Mouse (Mus musculus): ENCODE results near the gene Phf24. TPM values are rescaled to one million over a fixed set of nuclear protein-coding genes. Genes with fewer than 3 reads are reported as not detected.
"Not testable (repeated sequence)": the region's sequence is repeated elsewhere in the genome, so short reads cannot be mapped to it uniquely, and the experiment has no call there.

Phf24 gene
- polyA plus RNA-seq, 1 experiment from 2014 or later = 45.8 TPM

DNA sequence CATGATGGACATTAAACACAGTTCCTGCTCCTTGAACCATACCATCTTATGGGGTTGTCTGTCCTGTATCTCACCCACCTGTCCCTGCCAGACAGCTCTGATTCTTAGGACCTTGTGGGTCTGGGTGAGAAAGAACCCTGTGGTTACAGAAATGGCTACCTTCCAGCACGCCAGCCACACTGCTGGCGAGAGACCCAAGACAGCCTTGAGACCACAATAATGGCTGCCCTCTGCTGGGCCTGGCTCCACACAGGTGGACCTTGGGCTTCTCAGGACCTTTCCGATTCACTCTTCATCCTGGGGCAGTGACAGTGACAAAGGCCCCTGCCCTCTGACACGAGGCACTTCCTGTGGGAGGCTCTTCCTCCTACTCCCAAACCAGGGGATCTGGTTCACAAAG, 42.9 kb downstream of the Phf24 start:
- WGBS = 73% methylated on average over 4 of the region's 4 CpGs
- Histone ChIP-seq H3K27ac (ENCODE audit: low read length) (no peak overlapping the region), H3K9ac (ENCODE audit: low read depth, low read length) (no peak overlapping the region), H3K4me3 (ENCODE audit: low read depth, low read length) (no peak overlapping the region), H3K4me1 (ENCODE audit: control insufficient read depth, insufficient read depth, low read length) (peaks cover 7% of the 10 kb centered on the region), H3K36me3 (ENCODE audit: control insufficient read depth, insufficient read depth, low read length) (peaks cover 12% of the 10 kb centered on the region), H3K27me3 (ENCODE audit: control insufficient read depth, insufficient read depth, low read depth, low read length) (no peaks in the 10 kb centered on the region), H3K4me2 (ENCODE audit: low read length) (no peak overlapping the region), H3K9me3 (replicated peaks; ENCODE audit: control insufficient read depth, low read length, poor library complexity, severe bottlenecking) (no peaks in the 10 kb centered on the region)
- ATAC-seq = no peak

DNA sequence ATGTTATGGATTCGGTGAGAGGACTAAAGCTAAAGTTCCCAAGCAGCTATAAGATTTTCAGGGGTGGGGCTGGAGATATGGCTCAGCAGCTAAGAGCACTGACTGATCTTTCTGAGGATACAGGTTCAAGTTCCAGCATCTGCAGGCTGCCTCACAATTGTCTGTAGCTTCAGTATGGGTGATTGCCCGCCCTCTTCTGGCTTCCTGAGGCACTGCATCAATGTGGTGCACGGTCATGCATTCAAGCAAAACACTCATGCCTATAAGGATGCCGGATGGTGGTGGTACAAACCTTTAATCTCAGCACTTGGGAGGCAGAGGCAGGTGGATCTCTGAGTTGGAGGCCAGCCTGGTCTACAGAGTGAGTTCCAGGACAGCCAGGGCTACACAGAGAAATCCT, 45.1 kb downstream of the Phf24 start:
- Histone ChIP-seq H3K4me1 (ENCODE audit: control insufficient read depth, insufficient read depth, low read length) (peaks cover 4% of the 10 kb centered on the region; the same call in 1 of the 2 replicates), H3K4me3 (ENCODE audit: low read depth, low read length) (no peak overlapping the region), H3K4me2 (ENCODE audit: low read length) (no peak overlapping the region), H3K27me3 (ENCODE audit: control insufficient read depth, insufficient read depth, low read depth, low read length) (no peaks in the 10 kb centered on the region), H3K36me3 (ENCODE audit: control insufficient read depth, insufficient read depth, low read length) (peaks cover 11% of the 10 kb centered on the region), H3K9ac (ENCODE audit: low read depth, low read length) (no peak overlapping the region), H3K27ac (ENCODE audit: low read length) (no peak overlapping the region), H3K9me3 (replicated peaks; ENCODE audit: control insufficient read depth, low read length, poor library complexity, severe bottlenecking) (no peaks in the 10 kb centered on the region)
- ATAC-seq = no peak
- 30% methylated on average over 4 of the region's 4 CpGs for WGBS

DNA sequence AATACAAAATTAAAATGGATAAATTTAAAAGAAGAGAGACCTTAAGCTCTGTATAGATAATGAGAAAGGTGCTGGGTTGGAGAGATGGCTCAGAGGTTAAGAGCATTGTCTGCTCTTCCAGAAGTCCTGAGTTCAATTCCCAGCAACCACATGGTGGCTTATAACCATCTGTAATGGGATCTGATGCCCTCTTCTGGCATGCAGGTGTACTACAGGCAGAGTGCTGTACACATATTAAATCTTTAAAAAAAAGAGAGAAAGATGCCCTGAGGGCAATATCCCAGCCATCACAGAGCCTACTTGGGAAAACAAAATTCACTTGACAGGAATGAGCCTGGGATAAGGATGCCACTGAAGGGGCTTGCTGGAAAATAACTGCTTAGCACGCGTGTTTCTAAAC, 47.0 kb downstream of the Phf24 start:
- WGBS = 96% methylated on average over 2 of the region's 2 CpGs
- H3K27ac ChIP-seq (ENCODE audit: low read length) = no peak overlapping the region

DNA sequence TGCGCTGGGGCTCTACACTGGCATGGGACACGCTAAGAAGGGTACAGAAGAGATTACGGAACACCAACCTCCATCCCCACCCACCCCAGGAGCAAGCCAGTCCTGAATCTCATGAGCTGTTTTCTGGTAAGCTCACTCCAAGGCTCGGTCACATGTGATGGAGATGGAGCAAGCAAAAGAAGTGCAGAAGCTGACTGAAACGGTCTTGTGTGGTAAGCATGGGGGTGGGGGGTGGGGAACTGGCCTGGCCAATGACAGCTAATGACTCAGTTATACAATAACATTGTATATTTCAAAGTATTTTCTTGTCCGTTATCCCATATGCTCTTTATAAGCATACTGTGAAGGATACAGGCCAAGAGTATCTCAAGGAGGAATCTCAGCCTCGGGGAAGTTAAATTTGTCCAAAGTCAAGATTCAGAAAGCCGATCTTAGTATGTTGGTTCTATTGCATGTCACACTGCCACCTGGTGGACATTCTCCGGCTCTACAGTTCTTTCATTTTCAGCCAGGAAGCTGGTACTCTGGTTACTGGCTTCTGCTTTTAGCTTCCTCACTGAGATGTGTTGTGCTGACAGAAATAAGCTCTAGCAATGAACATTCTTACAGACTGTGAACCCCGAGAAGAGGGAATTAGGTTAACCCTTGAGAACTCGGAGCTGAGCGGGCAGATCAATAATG, 48.7 kb downstream of the Phf24 start:
- ATAC-seq = peak; percentile 44; the same call in 1 of the 2 replicates
- H3K27me3 ChIP-seq (ENCODE audit: control insufficient read depth, insufficient read depth, low read depth, low read length) = no peaks in the 10 kb centered on the region
- no peak overlapping the region for H3K4me3 ChIP-seq (ENCODE audit: low read depth, low read length)
- no peaks in the 10 kb centered on the region for H3K9me3 ChIP-seq (replicated peaks; ENCODE audit: control insufficient read depth, low read length, poor library complexity, severe bottlenecking)
- H3K4me1 ChIP-seq (ENCODE audit: control insufficient read depth, insufficient read depth, low read length) = peaks cover 4% of the 10 kb centered on the region; the same call in 1 of the 2 replicates
- WGBS = 13% methylated on average over 12 of the region's 12 CpGs
- peak overlapping the region; percentile 31 for H3K4me2 ChIP-seq (ENCODE audit: low read length)
- no peak overlapping the region for H3K9ac ChIP-seq (ENCODE audit: low read depth, low read length)
- no peaks in the 10 kb centered on the region for H3K36me3 ChIP-seq (ENCODE audit: control insufficient read depth, insufficient read depth, low read length)
- H3K27ac ChIP-seq (ENCODE audit: low read length) = no peak overlapping the region

More for the DNA sequence above, 47.0 kb downstream of the Phf24 start:
- no peak overlapping the region for H3K9ac ChIP-seq (ENCODE audit: low read depth, low read length)
- no peak overlapping the region for H3K4me3 ChIP-seq (ENCODE audit: low read depth, low read length)
- no peak for ATAC-seq
- H3K4me1 ChIP-seq (ENCODE audit: control insufficient read depth, insufficient read depth, low read length) = peaks cover 4% of the 10 kb centered on the region; the same call in 1 of the 2 replicates
- H3K9me3 ChIP-seq (replicated peaks; ENCODE audit: control insufficient read depth, low read length, poor library complexity, severe bottlenecking) = no peaks in the 10 kb centered on the region
- H3K27me3 ChIP-seq (ENCODE audit: control insufficient read depth, insufficient read depth, low read depth, low read length) = no peaks in the 10 kb centered on the region
- H3K36me3 ChIP-seq (ENCODE audit: control insufficient read depth, insufficient read depth, low read length) = no peaks in the 10 kb centered on the region
- no peak overlapping the region for H3K4me2 ChIP-seq (ENCODE audit: low read length)

DNA sequence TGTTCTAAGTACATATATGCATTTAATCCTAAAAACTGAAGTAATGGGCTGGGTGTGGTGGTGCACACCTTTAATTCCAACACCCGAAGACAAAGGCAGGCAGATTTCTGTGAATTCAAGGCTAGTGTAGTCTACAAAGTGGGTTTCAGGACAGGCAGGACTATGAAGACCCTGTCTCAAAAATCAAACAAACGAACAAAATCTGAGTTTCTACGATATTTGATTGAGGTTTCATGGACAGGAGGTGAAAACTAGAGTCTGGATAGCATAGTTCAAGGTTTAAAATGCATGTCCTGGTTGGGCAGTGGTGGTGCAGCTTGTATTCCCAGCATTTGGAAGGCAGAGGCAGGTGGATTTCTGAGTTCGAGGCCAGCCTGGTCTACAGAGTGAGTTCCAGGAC, 52.8 kb downstream of the Phf24 start, which contains the start of gene 1700022I11Rik:
Gene 1700022I11Rik, plus strand, starts transcription at position 301 of the 400 bp plus-strand sequence.
- Histone ChIP-seq H3K4me3 (ENCODE audit: low read depth, low read length) (no peak within 1 kb of the TSS), H3K9ac (ENCODE audit: low read depth, low read length) (no peak within 1 kb of the TSS), H3K36me3 (ENCODE audit: control insufficient read depth, insufficient read depth, low read length) (no peaks in the 10 kb centered on the region), H3K9me3 (replicated peaks; ENCODE audit: control insufficient read depth, low read length, poor library complexity, severe bottlenecking) (no peaks in the 10 kb centered on the region), H3K4me2 (ENCODE audit: low read length) (no peak within 1 kb of the TSS), H3K27me3 (ENCODE audit: control insufficient read depth, insufficient read depth, low read depth, low read length) (no peaks in the 10 kb centered on the region), H3K4me1 (ENCODE audit: control insufficient read depth, insufficient read depth, low read length) (peaks cover 4% of the 10 kb centered on the region; the same call in 1 of the 2 replicates), H3K27ac (ENCODE audit: low read length) (no peak within 1 kb of the TSS)
- no peak for ATAC-seq
- WGBS = 91% methylated on average over 4 of the region's 4 CpGs

DNA sequence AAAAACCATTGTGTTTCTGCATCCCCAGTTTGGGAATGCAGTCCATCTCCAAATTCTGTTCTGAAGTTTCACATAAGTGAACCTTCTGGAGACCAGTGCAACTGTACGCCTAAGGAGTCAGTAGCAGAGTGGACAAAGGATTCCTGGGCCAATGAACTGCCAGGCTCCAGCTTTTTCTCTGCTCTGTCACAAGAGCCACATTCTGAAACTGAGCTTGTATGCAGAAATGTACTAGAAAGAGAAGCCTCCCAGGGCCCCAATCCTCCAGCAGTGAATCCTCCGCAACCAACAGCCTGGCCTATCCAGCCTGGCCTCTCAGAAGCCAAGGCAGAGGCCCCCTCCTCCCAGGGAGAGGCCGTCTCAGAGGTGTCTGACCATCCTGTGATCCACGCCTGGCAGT, 56.5 kb downstream of the Phf24 start:
- Histone ChIP-seq H3K27me3 (ENCODE audit: control insufficient read depth, insufficient read depth, low read depth, low read length) (no peaks in the 10 kb centered on the region), H3K9ac (ENCODE audit: low read depth, low read length) (no peak overlapping the region), H3K36me3 (ENCODE audit: control insufficient read depth, insufficient read depth, low read length) (no peaks in the 10 kb centered on the region), H3K4me3 (ENCODE audit: low read depth, low read length) (no peak overlapping the region), H3K27ac (ENCODE audit: low read length) (no peak overlapping the region), H3K9me3 (replicated peaks; ENCODE audit: control insufficient read depth, low read length, poor library complexity, severe bottlenecking) (no peaks in the 10 kb centered on the region), H3K4me2 (ENCODE audit: low read length) (no peak overlapping the region), H3K4me1 (ENCODE audit: control insufficient read depth, insufficient read depth, low read length) (no peaks in the 10 kb centered on the region)
- ATAC-seq = no peak
- WGBS = 78% methylated on average over 4 of the region's 4 CpGs

DNA sequence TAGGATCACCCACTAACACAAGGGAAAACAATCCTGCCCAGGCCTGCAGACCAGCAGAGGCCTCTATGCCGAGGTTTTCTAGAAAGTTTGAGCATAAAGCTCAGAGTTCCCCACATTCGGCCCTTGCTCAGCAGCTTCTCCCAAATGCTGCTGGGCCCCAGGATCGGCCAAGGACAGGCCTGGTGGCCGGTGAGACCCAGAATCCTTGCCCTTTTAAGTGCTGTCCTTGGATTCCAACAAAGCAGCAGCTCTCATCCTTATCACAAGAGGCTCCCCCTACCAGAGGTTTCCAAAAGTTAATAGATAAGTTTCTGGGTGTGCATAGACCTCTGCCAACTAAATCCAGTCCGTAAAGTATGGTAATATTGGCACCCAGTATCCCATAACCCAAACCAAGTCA, 57.4 kb downstream of the Phf24 start:
- no peaks in the 10 kb centered on the region for H3K27me3 ChIP-seq (ENCODE audit: control insufficient read depth, insufficient read depth, low read depth, low read length)
- H3K4me3 ChIP-seq (ENCODE audit: low read depth, low read length) = no peak overlapping the region
- peaks cover 5% of the 10 kb centered on the region for H3K36me3 ChIP-seq (ENCODE audit: control insufficient read depth, insufficient read depth, low read length)
- H3K4me1 ChIP-seq (ENCODE audit: control insufficient read depth, insufficient read depth, low read length) = no peaks in the 10 kb centered on the region
- WGBS = 86% methylated on average over 5 of the region's 5 CpGs
- ATAC-seq = no peak
- no peak overlapping the region for H3K9ac ChIP-seq (ENCODE audit: low read depth, low read length)
- H3K4me2 ChIP-seq (ENCODE audit: low read length) = no peak overlapping the region
- H3K27ac ChIP-seq (ENCODE audit: low read length) = no peak overlapping the region
- H3K9me3 ChIP-seq (replicated peaks; ENCODE audit: control insufficient read depth, low read length, poor library complexity, severe bottlenecking) = no peaks in the 10 kb centered on the region

DNA sequence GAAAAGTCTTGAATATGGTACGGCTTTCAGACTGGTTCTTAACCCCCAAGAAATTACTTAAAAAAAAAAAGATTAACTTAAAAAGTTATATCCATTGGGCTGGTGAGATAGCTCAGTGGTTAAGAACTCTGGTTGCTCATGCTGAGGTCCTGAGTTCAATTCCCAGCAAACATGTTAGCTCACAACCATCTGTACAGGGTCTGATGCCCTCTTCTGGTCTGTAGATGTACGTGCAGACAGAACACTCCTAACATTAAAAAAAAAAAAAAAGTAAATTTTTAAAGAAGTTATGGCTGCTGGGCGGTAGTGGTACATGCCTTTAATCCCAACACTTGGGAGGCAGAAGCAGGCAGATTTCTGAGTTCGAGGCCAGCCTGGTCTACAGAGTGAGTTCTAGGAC, 61.6 kb downstream of the Phf24 start:
- WGBS = 90% methylated on average over 4 of the region's 4 CpGs
- Histone ChIP-seq H3K4me1 (ENCODE audit: control insufficient read depth, insufficient read depth, low read length) (no peaks in the 10 kb centered on the region), H3K9me3 (replicated peaks; ENCODE audit: control insufficient read depth, low read length, poor library complexity, severe bottlenecking) (no peaks in the 10 kb centered on the region), H3K4me3 (ENCODE audit: low read depth, low read length) (no peak overlapping the region), H3K36me3 (ENCODE audit: control insufficient read depth, insufficient read depth, low read length) (peaks cover 19% of the 10 kb centered on the region), H3K27me3 (ENCODE audit: control insufficient read depth, insufficient read depth, low read depth, low read length) (no peaks in the 10 kb centered on the region), H3K27ac (ENCODE audit: low read length) (no peak overlapping the region), H3K4me2 (ENCODE audit: low read length) (no peak overlapping the region), H3K9ac (ENCODE audit: low read depth, low read length) (no peak overlapping the region)
- ATAC-seq = no peak

DNA sequence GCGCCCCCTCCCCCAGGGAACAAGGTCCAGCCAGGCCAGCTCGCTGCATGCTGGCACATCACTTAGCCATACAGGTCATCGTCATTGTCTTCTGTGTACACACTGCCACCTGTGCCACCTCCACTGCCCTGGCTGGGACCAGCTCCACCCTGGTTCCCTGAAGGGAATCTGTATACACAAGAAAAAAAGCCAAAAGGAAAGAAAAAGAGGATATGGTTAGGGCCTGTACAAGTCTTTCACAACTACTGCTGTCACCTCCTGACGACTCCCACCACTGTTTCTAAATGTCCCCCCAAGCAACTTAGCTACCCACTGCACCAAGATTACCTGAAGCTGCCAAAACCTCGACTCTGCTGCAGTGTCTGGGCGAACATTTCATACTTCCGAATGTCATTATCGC, 64.0 kb downstream of the Phf24 start:
- peaks cover 39% of the 10 kb centered on the region for H3K36me3 ChIP-seq (ENCODE audit: control insufficient read depth, insufficient read depth, low read length)
- H3K4me3 ChIP-seq (ENCODE audit: low read depth, low read length); H3K9ac ChIP-seq (ENCODE audit: low read depth, low read length); H3K4me1 ChIP-seq (ENCODE audit: control insufficient read depth, insufficient read depth, low read length); H3K27ac ChIP-seq (ENCODE audit: low read length); H3K4me2 ChIP-seq (ENCODE audit: low read length); H3K9me3 ChIP-seq (replicated peaks; ENCODE audit: control insufficient read depth, low read length, poor library complexity, severe bottlenecking); H3K27me3 ChIP-seq (ENCODE audit: control insufficient read depth, insufficient read depth, low read depth, low read length); ATAC-seq: not testable (repeated sequence)
- 92% methylated on average over 7 of the region's 8 CpGs for WGBS
